Mouse (Mus musculus) midbrain, embryonic 12.5 days (tissue): ENCODE measurements around the gene Cntn6. TPM values are rescaled to one million over a fixed set of nuclear protein-coding genes. Genes with fewer than 3 reads are reported as not detected.

Source experiments
- ATAC-seq: fragments of 200-750 bp; cut with Nextera tagmentation; 2 replicates; pipeline ENCODE4 v1.8.0; 2017; ENCODE audit warnings: low read depth, moderate TSS enrichment, moderate library complexity; ENCODE audit not compliant: low FRiP score
- H3K27ac ChIP-seq: fragments of 300-500 bp; sonication (generic); replicated peaks from 2 replicates; pipeline ENCODE4 v1.5.1; 2016; ENCODE audit warnings: mild to moderate bottlenecking
- H3K27me3 ChIP-seq: fragments of 300-500 bp; sonication (generic); 2 replicates; pipeline ENCODE4 v1.6.1; 2016; ENCODE audit warnings: mild to moderate bottlenecking
- H3K36me3 ChIP-seq: fragments of 300-500 bp; sonication (generic); 2 replicates; pipeline ENCODE4 v1.6.1; 2016
- H3K4me1 ChIP-seq: fragments of 300-500 bp; sonication (generic); 2 replicates; pipeline ENCODE4 v1.6.1; 2016
- H3K4me2 ChIP-seq: fragments of 300-500 bp; sonication (generic); replicated peaks from 2 replicates; pipeline ENCODE4 v1.6.1; 2016; ENCODE audit warnings: mild to moderate bottlenecking, moderate library complexity
- H3K4me3 ChIP-seq: fragments of 300-500 bp; sonication (generic); 2 replicates; pipeline ENCODE4 v1.5.1; 2016; ENCODE audit warnings: mild to moderate bottlenecking
- H3K9ac ChIP-seq: fragments of 300-500 bp; sonication (generic); replicated peaks from 2 replicates; pipeline ENCODE4 v1.6.1; 2016; ENCODE audit warnings: mild to moderate bottlenecking, moderate library complexity
- H3K9me3 ChIP-seq: fragments of 300-500 bp; sonication (generic); 2 replicates; pipeline ENCODE4 v1.6.1; 2016; ENCODE audit warnings: mild to moderate bottlenecking
- WGBS: fragments of 180-500 bp; shearing (Covaris S2); methylation state at CpG from one replicate; pipeline ENCODE4 v1.1.7; 2016; 5-methylcytosine and 5-hydroxymethylcytosine counted together
- polyA plus RNA-seq: library from polyadenylated mRNA; unstranded; fragments of >200 nt; fragmentation: Nextera tagmentation; extraction: Ambion mirVana; gene quantifications from 2 replicates; pipeline ENCODE4 v1.2.1, GENCODE M21; 2016

Gene Cntn6
- 1.8 and 2.9 TPM in 2 replicates for polyA plus RNA-seq

- Histone ChIP-seq H3K4me3 (peak within 1 kb of the TSS; percentile 37), H3K4me2 (peak within 1 kb of the TSS; percentile 49), H3K9me3 (no peaks in the 10 kb centered on the region), H3K36me3 (no peaks in the 10 kb centered on the region), H3K27me3 (no peaks in the 10 kb centered on the region), H3K9ac (peak within 1 kb of the TSS; percentile 31; the same call in 1 of the 2 replicates), H3K4me1 (peaks cover 16% of the 10 kb centered on the region; the same call in 1 of the 2 replicates), H3K27ac (peak within 1 kb of the TSS; percentile 77)
- WGBS: 10% methylated on average over 11 of the region's 11 CpGs
- ATAC-seq: peak; percentile 93
Observed at GRCm38 (mm10) chr6:104492490-104493431, at the start of gene Cntn6. TSS of gene Cntn6 (plus strand) at chr6:104492790.

GRCm38 (mm10) chr6:104443731-104444130, 48.9 kb upstream of the Cntn6 start:
- no peak overlapping the region for H3K4me2 ChIP-seq
- 77% methylated on average over 3 of the region's 3 CpGs for WGBS
- H3K9me3 ChIP-seq: no peaks in the 10 kb centered on the region
- no peaks in the 10 kb centered on the region for H3K4me1 ChIP-seq
- H3K27ac ChIP-seq: no peak overlapping the region
- ATAC-seq: no peak
- H3K36me3 ChIP-seq: no peaks in the 10 kb centered on the region
- no peak overlapping the region for H3K9ac ChIP-seq
- H3K4me3 ChIP-seq: no peak overlapping the region
- no peaks in the 10 kb centered on the region for H3K27me3 ChIP-seq

GRCm38 (mm10) chr6:104470706-104471105, 21.9 kb upstream of the Cntn6 start:
- no peaks in the 10 kb centered on the region for H3K9me3 ChIP-seq
- WGBS: 92% methylated on average over 1 of the region's 1 CpGs
- no peaks in the 10 kb centered on the region for H3K36me3 ChIP-seq
- H3K9ac ChIP-seq: no peak overlapping the region
- H3K27me3 ChIP-seq: no peaks in the 10 kb centered on the region
- no peak overlapping the region for H3K27ac ChIP-seq
- no peaks in the 10 kb centered on the region for H3K4me1 ChIP-seq
- H3K4me3 ChIP-seq: no peak overlapping the region
- H3K4me2 ChIP-seq: no peak overlapping the region
- ATAC-seq: no peak

GRCm38 (mm10) chr6:104479242-104479641, 13.3 kb upstream of the Cntn6 start:
- H3K9ac ChIP-seq: no peak overlapping the region
- peak; percentile 30; the same call in 1 of the 2 replicates for ATAC-seq
- no peak overlapping the region for H3K4me2 ChIP-seq
- no peaks in the 10 kb centered on the region for H3K36me3 ChIP-seq
- H3K4me3 ChIP-seq: no peak overlapping the region
- no peaks in the 10 kb centered on the region for H3K4me1 ChIP-seq
- H3K9me3 ChIP-seq: no peaks in the 10 kb centered on the region
- H3K27me3 ChIP-seq: no peaks in the 10 kb centered on the region
- no peak overlapping the region for H3K27ac ChIP-seq

GRCm38 (mm10) chr6:104493459-104493858, 869 bp downstream of the Cntn6 start:
- ATAC-seq: no peak
- WGBS: 40% methylated on average over 6 of the region's 6 CpGs
- H3K27ac ChIP-seq: peak overlapping the region; percentile 77
- H3K9ac ChIP-seq: peak overlapping the region; percentile 31; the same call in 1 of the 2 replicates
- peaks cover 16% of the 10 kb centered on the region; the same call in 1 of the 2 replicates for H3K4me1 ChIP-seq
- peak overlapping the region; percentile 37 for H3K4me3 ChIP-seq
- H3K27me3 ChIP-seq: no peaks in the 10 kb centered on the region
- no peaks in the 10 kb centered on the region for H3K9me3 ChIP-seq
- no peaks in the 10 kb centered on the region for H3K36me3 ChIP-seq
- H3K4me2 ChIP-seq: peak overlapping the region; percentile 49

DNA sequence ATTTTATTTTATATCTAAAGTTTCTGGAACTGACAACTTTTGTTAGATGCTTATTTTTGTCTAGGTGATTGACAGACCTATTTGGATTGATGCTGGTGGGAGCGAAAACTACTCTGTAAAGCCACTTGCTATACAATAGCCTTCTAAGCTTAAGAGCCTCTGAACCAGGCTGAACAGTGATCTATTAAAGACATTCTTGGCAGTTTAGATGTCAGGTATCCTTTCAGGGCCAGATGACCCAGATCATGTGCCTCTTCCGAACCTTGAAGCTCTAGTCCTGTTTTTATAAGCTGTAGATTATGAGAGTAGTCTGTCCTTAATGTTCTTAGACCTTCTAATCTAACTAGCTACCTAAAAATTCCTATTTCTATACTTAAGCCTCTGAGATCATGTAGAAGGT, 3.2 kb downstream of the Cntn6 start:
- ATAC-seq: no peak
- H3K4me3 ChIP-seq: no peak overlapping the region
- 32% methylated on average over 2 of the region's 2 CpGs for WGBS
- peaks cover 16% of the 10 kb centered on the region; the same call in 1 of the 2 replicates for H3K4me1 ChIP-seq
- no peak overlapping the region for H3K27ac ChIP-seq
- no peak overlapping the region for H3K9ac ChIP-seq
- no peaks in the 10 kb centered on the region for H3K36me3 ChIP-seq
- no peaks in the 10 kb centered on the region for H3K9me3 ChIP-seq
- H3K4me2 ChIP-seq: no peak overlapping the region
- H3K27me3 ChIP-seq: no peaks in the 10 kb centered on the region

GRCm38 (mm10) chr6:104563993-104564392, 71.4 kb downstream of the Cntn6 start:
- H3K9ac ChIP-seq: no peak overlapping the region
- H3K36me3 ChIP-seq: no peaks in the 10 kb centered on the region
- WGBS: 93% methylated on average over 1 of the region's 1 CpGs
- H3K9me3 ChIP-seq: no peaks in the 10 kb centered on the region
- ATAC-seq: no peak
- H3K4me1 ChIP-seq: no peaks in the 10 kb centered on the region
- H3K4me3 ChIP-seq: no peak overlapping the region
- no peaks in the 10 kb centered on the region for H3K27me3 ChIP-seq
- H3K27ac ChIP-seq: no peak overlapping the region
- H3K4me2 ChIP-seq: no peak overlapping the region

DNA sequence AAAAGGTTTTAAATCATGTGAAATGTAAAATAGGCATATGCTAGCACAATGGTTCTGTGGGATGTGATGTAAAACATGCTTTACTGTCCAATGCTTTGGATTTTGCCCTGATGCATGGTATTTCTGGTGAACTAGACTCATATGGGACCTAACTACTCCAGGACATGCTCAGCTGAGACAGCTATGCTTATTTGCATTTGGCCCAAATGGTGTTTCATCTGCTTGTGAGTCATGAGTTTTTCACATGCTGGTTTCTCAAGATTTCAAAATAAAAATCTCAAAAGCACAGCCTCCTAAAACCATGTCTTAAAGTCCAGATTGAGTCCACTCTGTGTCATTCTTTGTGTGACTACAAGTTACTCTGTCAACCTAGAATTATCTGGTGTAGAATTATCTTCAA, 77.0 kb downstream of the Cntn6 start:
- H3K4me1 ChIP-seq: no peaks in the 10 kb centered on the region
- H3K4me3 ChIP-seq: no peak overlapping the region
- H3K27ac ChIP-seq: no peak overlapping the region
- no peaks in the 10 kb centered on the region for H3K36me3 ChIP-seq
- H3K27me3 ChIP-seq: no peaks in the 10 kb centered on the region
- no peak overlapping the region for H3K9ac ChIP-seq
- no peak overlapping the region for H3K4me2 ChIP-seq
- ATAC-seq: no peak
- no peaks in the 10 kb centered on the region for H3K9me3 ChIP-seq

DNA sequence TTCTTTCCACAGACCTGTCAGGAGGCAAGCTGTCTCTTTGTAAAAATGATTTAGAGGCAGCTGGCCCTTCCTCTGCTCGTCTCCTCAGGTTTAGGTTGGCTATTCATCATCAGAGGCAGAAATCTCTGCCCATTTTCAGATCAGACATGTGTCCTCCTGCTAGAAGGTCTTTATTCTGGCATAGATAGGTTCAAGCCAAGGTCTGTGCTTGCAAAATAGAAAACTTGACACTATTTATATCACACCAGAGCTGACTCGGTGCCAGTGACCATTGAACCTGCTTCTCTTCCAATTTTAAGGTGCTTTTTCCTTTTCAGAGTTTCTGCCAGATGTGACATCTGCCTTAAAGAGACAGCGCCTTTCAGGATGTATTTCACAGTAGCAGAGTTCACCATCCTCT, 95.4 kb downstream of the Cntn6 start:
- ATAC-seq: no peak
- Histone ChIP-seq H3K4me2 (no peak overlapping the region), H3K27me3 (no peaks in the 10 kb centered on the region), H3K9me3 (no peaks in the 10 kb centered on the region), H3K27ac (no peak overlapping the region), H3K4me1 (no peaks in the 10 kb centered on the region), H3K9ac (no peak overlapping the region), H3K4me3 (no peak overlapping the region), H3K36me3 (no peaks in the 10 kb centered on the region)
- 84% methylated on average over 3 of the region's 3 CpGs for WGBS

DNA sequence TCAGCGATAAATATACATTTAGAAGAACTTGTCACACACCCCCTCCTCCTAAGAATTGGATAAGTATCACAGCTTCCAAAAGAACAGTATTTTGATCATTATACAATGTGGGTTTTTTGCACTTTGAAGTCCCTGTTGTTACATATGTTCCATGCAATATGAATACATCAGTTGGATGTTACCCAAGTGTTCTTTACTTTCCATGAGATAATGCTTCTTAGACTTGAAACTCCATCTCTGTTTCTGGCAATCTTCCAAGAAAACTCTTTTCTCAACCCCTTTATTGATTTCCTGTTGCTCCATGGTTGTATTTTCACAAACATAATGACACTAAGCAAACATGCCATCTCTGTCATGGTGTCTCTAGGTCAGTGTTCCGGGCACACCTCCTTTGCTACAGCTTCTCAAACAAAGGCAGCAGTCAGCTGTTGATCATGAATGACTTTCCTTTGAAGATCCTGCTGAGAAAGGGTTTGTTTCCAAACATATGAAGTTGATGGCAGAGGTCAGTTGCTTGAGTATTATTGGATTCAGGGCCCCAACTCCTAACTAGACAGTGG, 108.3 kb downstream of the Cntn6 start:
- Histone ChIP-seq H3K4me2 (no peak overlapping the region), H3K9me3 (no peaks in the 10 kb centered on the region), H3K36me3 (no peaks in the 10 kb centered on the region), H3K4me3 (no peak overlapping the region), H3K4me1 (peaks cover 4% of the 10 kb centered on the region; the same call in 1 of the 2 replicates), H3K27ac (no peak overlapping the region), H3K27me3 (no peaks in the 10 kb centered on the region), H3K9ac (no peak overlapping the region)
- 80% methylated on average over 2 of the region's 2 CpGs for WGBS
- ATAC-seq: no peak

DNA sequence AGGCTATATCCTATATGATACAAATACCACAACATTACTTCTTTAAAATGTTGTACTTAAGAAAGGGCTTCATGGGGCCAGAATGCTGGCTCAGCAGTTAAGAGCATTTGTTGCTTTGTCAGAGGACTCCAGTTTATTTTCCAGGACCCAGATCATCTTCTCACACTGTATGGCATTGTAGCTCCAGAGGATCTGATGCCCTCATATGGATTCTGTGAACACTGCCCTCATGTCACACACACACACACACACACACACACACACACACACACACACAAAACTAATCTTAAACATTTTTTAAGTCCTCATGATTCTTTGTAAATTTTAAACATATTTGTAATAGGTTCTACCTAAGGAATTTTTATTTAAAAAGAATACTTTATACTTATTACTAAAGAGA, 110.3 kb downstream of the Cntn6 start:
- H3K27me3 ChIP-seq: no peaks in the 10 kb centered on the region
- H3K27ac ChIP-seq: no peak overlapping the region
- no peaks in the 10 kb centered on the region for H3K36me3 ChIP-seq
- H3K4me2 ChIP-seq: no peak overlapping the region
- no peak for ATAC-seq
- H3K4me1 ChIP-seq: peaks cover 4% of the 10 kb centered on the region; the same call in 1 of the 2 replicates
- no peaks in the 10 kb centered on the region for H3K9me3 ChIP-seq
- H3K4me3 ChIP-seq: no peak overlapping the region
- H3K9ac ChIP-seq: no peak overlapping the region

GRCm38 (mm10) chr6:104603371-104603770, 110.8 kb downstream of the Cntn6 start:
- no peaks in the 10 kb centered on the region for H3K36me3 ChIP-seq
- H3K9me3 ChIP-seq: no peaks in the 10 kb centered on the region
- H3K9ac ChIP-seq: no peak overlapping the region
- no peak overlapping the region for H3K4me3 ChIP-seq
- H3K4me2 ChIP-seq: no peak overlapping the region
- 61% methylated on average over 4 of the region's 4 CpGs for WGBS
- H3K27me3 ChIP-seq: no peaks in the 10 kb centered on the region
- H3K27ac ChIP-seq: no peak overlapping the region
- peaks cover 4% of the 10 kb centered on the region; the same call in 1 of the 2 replicates for H3K4me1 ChIP-seq
- peak; percentile 35; the same call in 1 of the 2 replicates for ATAC-seq
